Mouse (Mus musculus) limb, embryonic 13.5 days (tissue): ENCODE data around the gene Shisa4. TPM values are rescaled to one million over a fixed set of nuclear protein-coding genes. Genes with fewer than 3 reads are reported as not detected.

Source experiments
- ATAC-seq: fragments of 200-750 bp; cut with Nextera tagmentation; 2 replicates; pipeline ENCODE4 v1.8.0; 2017; ENCODE audit warnings: low read depth, moderate number of reproducible peaks, moderate TSS enrichment; ENCODE audit not compliant: low FRiP score
- H3K27ac ChIP-seq: fragments of 300-500 bp; sonication (generic); 2 replicates; pipeline ENCODE4 v1.5.1; 2015; ENCODE audit warnings: inconsistent platforms, mild to moderate bottlenecking, moderate library complexity
- H3K27me3 ChIP-seq: fragments of 300-500 bp; sonication (generic); 2 replicates; pipeline ENCODE4 v1.6.1; 2015; ENCODE audit warnings: mild to moderate bottlenecking, inconsistent platforms
- H3K36me3 ChIP-seq: fragments of 300-500 bp; sonication (generic); 2 replicates; pipeline ENCODE4 v1.6.1; 2015; ENCODE audit warnings: inconsistent platforms, mild to moderate bottlenecking, moderate library complexity
- H3K4me1 ChIP-seq: fragments of 300-500 bp; sonication (generic); 2 replicates; pipeline ENCODE4 v1.6.1; 2015; ENCODE audit warnings: inconsistent platforms
- H3K4me2 ChIP-seq: fragments of 300-500 bp; sonication (generic); replicated peaks from 2 replicates; pipeline ENCODE4 v1.6.1; 2015; ENCODE audit warnings: inconsistent platforms, mild to moderate bottlenecking, moderate library complexity
- H3K4me3 ChIP-seq: fragments of 300-500 bp; sonication (generic); 2 replicates; pipeline ENCODE4 v1.5.1; 2015; ENCODE audit warnings: moderate library complexity, mild to moderate bottlenecking, inconsistent platforms
- H3K9ac ChIP-seq: fragments of 300-500 bp; sonication (generic); 2 replicates; pipeline ENCODE4 v1.6.1; 2015; ENCODE audit warnings: mild to moderate bottlenecking, inconsistent platforms
- H3K9me3 ChIP-seq: fragments of 300-500 bp; sonication (generic); 2 replicates; pipeline ENCODE4 v1.6.1; 2016; ENCODE audit warnings: inconsistent platforms
- WGBS: fragments of 180-500 bp; shearing (Covaris S2); methylation state at CpG from one replicate; pipeline ENCODE4 v1.1.7; 2015; 5-methylcytosine and 5-hydroxymethylcytosine counted together
- polyA plus RNA-seq: library from polyadenylated mRNA; unstranded; fragments of >200 nt; fragmentation: Nextera tagmentation; extraction: Ambion mirVana; gene quantifications from 2 replicates; pipeline ENCODE4 v1.2.1, GENCODE M21; 2015

The Shisa4 gene
- polyA plus RNA-seq, 1 experiment from 2014 or later, result 39.4 TPM

DNA sequence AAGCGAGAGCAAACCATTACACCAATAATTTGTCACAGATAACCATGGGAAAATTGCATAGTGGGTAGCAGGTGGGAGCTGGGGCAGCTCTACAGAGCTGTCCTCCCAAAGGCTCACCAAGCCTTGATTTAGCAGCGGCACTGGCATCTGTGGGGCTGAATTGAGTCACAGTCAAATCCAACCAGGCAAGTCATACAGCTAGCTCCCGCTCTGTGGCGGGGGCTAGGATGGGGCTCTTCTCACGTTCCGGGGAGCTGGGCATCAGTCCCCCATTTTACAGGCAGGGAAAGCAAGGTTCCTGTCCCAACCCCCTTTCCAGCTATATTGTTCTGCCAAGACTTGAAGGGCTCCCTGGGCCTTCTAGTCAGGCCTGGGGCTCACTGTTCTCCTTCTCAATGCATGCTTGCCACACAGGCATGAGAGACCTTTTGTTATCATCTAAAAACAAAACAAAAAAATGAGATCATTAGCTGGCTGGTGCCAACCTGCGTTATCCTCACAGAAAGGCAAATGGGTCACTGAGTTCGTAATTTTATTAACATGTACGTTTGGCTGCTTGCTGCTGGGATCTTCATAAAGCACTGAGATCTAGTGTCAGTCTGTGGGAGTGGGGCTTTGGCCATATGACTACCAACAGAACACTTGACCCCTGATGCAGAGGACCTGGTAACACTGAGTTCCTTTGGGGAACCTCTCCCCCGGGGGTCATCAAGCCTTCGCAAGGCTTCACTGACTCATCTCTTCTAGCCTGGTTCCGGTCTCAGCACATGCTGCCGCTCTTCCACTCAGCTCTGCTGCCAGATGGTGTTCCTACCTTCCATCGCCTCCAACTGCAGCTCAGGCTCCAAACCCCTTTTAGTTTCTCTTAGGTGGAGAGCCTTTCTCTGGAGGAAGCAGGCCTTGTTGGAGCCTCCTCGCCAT, 5.3 kb upstream of the Shisa4 start:
- ATAC-seq, result no peak
- peaks cover 39% of the 10 kb centered on the region for H3K36me3 ChIP-seq
- H3K27ac ChIP-seq, result no peak overlapping the region
- no peak overlapping the region for H3K9ac ChIP-seq
- no peaks in the 10 kb centered on the region for H3K27me3 ChIP-seq
- no peak overlapping the region for H3K4me3 ChIP-seq
- no peaks in the 10 kb centered on the region for H3K9me3 ChIP-seq
- no peak overlapping the region for H3K4me2 ChIP-seq
- 75% methylated on average over 15 of the region's 15 CpGs for WGBS
- peaks cover 2% of the 10 kb centered on the region for H3K4me1 ChIP-seq

DNA sequence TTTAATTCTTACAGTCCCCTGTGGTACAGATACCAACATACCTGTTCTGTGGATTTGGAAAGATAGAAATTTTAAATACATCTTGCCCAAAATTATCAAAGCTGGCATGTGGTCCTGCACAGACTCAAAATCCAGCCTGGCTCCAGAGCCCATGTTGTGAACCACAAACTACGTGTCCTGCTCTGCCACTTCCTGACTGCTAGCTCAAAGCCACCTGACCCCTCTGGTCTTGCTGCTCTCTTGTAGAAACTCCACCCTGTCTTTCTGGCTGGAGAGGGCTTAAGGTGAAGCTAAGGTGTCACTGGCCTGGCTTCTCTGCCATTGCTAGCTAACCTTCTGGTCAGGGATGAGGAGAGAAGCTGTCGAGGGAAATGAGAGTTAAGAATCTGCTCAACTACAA, 4.0 kb upstream of the Shisa4 start:
- Histone ChIP-seq H3K4me1 (peaks cover 10% of the 10 kb centered on the region), H3K9me3 (no peaks in the 10 kb centered on the region), H3K4me3 (no peak overlapping the region), H3K27ac (no peak overlapping the region), H3K27me3 (no peaks in the 10 kb centered on the region), H3K4me2 (no peak overlapping the region), H3K36me3 (peaks cover 26% of the 10 kb centered on the region), H3K9ac (no peak overlapping the region)
- WGBS, result 46% methylated on average over 2 of the region's 2 CpGs
- ATAC-seq, result no peak

DNA sequence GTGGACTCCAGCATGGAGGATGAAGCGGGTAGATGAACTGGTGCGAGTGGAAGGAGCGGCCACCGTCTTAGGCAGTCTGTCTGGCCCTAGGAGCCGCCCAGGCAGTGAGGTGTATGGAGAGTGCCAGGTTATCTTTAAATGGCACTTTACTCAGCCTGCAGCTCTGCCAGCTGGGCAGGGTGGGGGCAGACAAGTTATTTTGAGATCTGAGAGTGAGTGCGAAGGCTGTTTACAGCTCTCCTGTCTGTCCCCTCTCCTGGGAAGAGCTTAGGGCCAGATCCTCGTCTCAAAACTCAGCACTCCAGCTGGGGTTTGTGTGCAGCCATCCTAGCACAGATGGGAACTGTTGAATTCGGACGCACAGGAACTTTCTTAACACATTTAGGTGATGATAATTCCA, 3.5 kb upstream of the Shisa4 start:
- ATAC-seq, result no peak
- Histone ChIP-seq H3K4me1 (peaks cover 13% of the 10 kb centered on the region), H3K36me3 (peaks cover 21% of the 10 kb centered on the region), H3K4me2 (no peak overlapping the region), H3K9ac (no peak overlapping the region), H3K9me3 (no peaks in the 10 kb centered on the region), H3K27me3 (no peaks in the 10 kb centered on the region), H3K27ac (no peak overlapping the region), H3K4me3 (no peak overlapping the region)
- 63% methylated on average over 9 of the region's 9 CpGs for WGBS

DNA sequence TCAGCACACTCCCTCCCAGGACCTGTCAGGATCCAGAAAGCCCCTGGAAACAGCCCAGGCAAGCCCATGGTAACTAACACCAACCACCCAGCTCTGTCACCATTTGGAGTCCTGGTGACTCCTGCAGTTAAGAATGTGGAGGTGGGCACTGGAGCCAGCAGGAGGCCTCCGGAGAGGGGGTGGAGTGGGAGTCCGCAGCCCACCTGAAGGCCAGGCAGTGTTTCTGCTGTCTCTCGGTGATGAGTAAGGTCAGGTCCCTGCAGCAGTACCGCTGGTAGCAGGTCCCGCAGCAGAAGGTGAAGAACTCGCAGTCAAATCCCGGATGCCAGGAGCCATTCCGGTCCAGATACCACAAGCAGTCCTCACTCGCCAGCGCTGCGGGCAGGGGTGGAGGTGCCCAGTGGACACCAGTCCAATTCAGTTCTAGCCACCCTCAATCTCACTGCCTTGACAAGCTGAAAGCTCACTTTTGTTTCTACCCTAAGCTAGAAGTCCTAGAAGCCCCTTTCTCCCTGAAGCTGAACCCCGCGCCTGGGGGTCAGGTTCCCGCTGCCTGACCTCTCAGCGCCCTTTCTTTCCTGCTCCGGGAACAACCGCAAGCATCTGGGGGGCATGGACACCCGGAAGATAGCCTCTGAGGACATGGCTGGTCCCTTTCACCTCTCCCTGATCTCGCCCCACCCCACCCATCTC, 716 bp downstream of the Shisa4 start:
- H3K4me3 ChIP-seq, result peak overlapping the region; percentile 73
- no peaks in the 10 kb centered on the region for H3K27me3 ChIP-seq
- WGBS, result 2% methylated on average over 19 of the region's 19 CpGs
- H3K4me2 ChIP-seq, result peak overlapping the region; percentile 92
- ATAC-seq, result no peak
- H3K27ac ChIP-seq, result peak overlapping the region; percentile 58; the same call in 1 of the 2 replicates
- H3K36me3 ChIP-seq, result no peaks in the 10 kb centered on the region
- H3K4me1 ChIP-seq, result peaks cover 34% of the 10 kb centered on the region
- H3K9me3 ChIP-seq, result no peaks in the 10 kb centered on the region
- peak overlapping the region; percentile 81 for H3K9ac ChIP-seq

DNA sequence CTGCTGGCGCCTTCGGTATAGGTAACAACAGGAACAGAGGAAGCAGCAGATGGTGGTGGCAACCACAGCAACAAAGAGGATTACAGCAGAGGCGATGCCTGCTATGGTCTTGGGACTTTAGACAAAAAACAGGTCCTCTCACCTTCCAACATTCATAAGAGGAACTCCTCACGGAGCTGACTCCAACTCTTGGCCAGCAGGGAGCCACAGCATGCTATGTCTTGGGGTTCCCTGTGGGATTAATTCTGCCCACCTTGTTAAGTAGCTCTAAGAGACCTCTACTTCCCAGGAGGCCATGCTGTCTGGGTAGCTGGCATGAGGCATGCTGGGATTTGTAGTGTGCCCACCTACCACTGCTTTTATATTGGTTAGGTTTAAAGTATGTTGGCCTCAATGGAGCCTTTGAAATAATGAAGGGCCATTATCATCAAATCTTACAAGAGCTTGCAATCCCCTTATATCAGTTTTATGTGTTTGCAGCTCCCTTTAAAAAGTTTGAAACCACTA, 1.8 kb downstream of the Shisa4 start:
- no peaks in the 10 kb centered on the region for H3K36me3 ChIP-seq
- peaks cover 40% of the 10 kb centered on the region for H3K4me1 ChIP-seq
- H3K4me2 ChIP-seq, result peak overlapping the region; percentile 25
- no peak overlapping the region; the same call in 1 of the 2 replicates for H3K4me3 ChIP-seq
- no peaks in the 10 kb centered on the region for H3K9me3 ChIP-seq
- no peak for ATAC-seq
- no peaks in the 10 kb centered on the region for H3K27me3 ChIP-seq
- 73% methylated on average over 4 of the region's 4 CpGs for WGBS
- no peak overlapping the region for H3K9ac ChIP-seq
- no peak overlapping the region for H3K27ac ChIP-seq

DNA sequence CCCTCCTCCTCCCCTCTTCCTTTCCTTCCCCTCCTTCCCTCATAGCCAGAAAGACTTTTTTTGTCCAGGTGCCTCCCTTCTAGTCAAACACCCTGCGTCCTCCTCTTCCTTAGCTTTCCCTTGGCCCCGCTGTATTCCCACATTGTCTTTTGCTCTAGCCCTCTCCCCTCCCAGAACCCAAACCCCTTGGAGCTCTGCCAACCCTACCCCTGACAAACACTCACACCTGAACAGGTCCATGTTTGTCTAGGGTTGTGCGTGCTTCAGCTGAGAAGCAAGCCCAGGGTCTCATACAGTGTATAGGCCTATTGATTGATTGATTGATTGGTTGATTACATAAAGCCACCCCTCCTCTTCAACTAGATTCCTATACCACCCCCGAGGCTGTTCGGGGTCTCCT, 5.6 kb downstream of the Shisa4 start:
- no peaks in the 10 kb centered on the region for H3K36me3 ChIP-seq
- H3K27ac ChIP-seq, result no peak overlapping the region
- no peaks in the 10 kb centered on the region for H3K9me3 ChIP-seq
- no peak for ATAC-seq
- H3K4me2 ChIP-seq, result no peak overlapping the region
- H3K9ac ChIP-seq, result no peak overlapping the region
- no peak overlapping the region for H3K4me3 ChIP-seq
- H3K4me1 ChIP-seq, result peaks cover 36% of the 10 kb centered on the region
- no peaks in the 10 kb centered on the region for H3K27me3 ChIP-seq
- 82% methylated on average over 5 of the region's 5 CpGs for WGBS

DNA sequence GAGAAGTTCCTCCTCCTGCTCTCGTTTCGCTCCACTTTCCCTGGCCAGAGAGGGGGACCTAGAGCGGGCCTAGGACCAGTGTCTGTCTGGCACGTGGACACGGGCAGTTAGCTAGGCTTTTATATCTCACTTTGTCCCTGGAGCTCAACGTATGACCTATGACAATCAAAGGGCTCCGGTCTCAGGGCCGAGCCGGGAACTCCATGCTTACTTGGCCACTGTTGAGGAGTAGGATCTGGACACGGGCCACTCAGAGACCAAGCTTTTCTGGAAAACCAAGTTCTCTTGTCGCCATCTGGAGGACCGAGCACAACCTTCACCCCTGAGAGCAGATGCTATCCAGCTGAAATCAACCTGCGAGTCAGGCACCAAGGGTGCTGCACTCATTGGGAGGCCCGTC, 6.1 kb downstream of the Shisa4 start:
- H3K27ac ChIP-seq, result no peak overlapping the region
- ATAC-seq, result no peak
- H3K9ac ChIP-seq, result peak overlapping the region; percentile 73

DNA sequence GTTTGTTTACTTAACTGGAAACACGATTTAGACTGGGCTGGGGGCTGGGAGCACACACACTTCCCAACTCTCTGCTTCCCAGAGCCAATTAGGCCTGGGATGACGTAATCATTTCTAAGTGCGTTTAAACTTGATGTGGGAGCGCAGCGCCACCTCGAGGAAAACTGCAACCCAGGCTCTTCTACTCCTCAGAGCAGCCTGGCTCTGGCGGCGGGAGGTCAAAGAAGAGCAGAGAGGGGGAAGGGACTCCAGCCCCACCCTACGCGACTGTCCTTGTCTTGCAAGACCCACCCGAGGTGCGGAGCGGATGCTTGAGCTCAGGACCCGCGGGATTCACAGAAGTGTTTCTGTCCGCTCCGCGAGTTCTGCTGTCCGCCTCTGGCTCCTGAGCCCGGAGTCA, 6.8 kb downstream of the Shisa4 start:
- Histone ChIP-seq H3K36me3 (no peaks in the 10 kb centered on the region), H3K9ac (peak overlapping the region; percentile 73), H3K27me3 (no peaks in the 10 kb centered on the region), H3K4me3 (peak overlapping the region; percentile 48), H3K4me2 (peak overlapping the region; percentile 91), H3K4me1 (peaks cover 26% of the 10 kb centered on the region), H3K27ac (no peak overlapping the region), H3K9me3 (no peaks in the 10 kb centered on the region)
- peak; percentile 52 for ATAC-seq
- 1% methylated on average over 20 of the region's 20 CpGs for WGBS

More for the DNA sequence above, 6.1 kb downstream of the Shisa4 start:
- Histone ChIP-seq H3K9me3 (no peaks in the 10 kb centered on the region), H3K27me3 (no peaks in the 10 kb centered on the region), H3K4me3 (peak overlapping the region; percentile 48), H3K36me3 (no peaks in the 10 kb centered on the region), H3K4me1 (peaks cover 32% of the 10 kb centered on the region), H3K4me2 (peak overlapping the region; percentile 91)
- WGBS, result 8% methylated on average over 14 of the region's 14 CpGs

DNA sequence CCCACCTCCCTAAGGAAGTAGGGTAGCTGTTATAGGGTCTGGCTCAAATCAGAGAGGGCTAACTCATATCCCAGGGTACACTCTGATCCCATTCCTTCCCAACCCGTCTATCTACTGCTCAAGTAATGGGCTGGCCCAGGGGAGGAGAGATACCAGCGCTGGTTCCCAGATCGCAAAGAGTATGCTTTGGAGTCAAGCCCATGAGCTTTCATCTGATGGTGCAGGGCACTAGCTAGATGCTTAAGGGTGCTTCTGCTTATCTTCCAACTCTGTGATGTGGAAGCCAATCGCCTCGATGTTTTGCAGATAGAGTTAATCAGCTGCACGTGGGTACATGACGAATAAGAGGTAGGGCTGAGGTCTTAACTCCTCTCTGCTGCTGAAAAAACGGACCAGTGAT, 7.4 kb downstream of the Shisa4 start:
- no peak for ATAC-seq
- Histone ChIP-seq H3K4me2 (peak overlapping the region; percentile 91; the same call in 1 of the 2 replicates), H3K9ac (no peak overlapping the region), H3K27ac (no peak overlapping the region), H3K9me3 (no peaks in the 10 kb centered on the region), H3K4me1 (peaks cover 20% of the 10 kb centered on the region), H3K4me3 (no peak overlapping the region), H3K36me3 (no peaks in the 10 kb centered on the region), H3K27me3 (no peaks in the 10 kb centered on the region)
- WGBS, result 67% methylated on average over 8 of the region's 8 CpGs

DNA sequence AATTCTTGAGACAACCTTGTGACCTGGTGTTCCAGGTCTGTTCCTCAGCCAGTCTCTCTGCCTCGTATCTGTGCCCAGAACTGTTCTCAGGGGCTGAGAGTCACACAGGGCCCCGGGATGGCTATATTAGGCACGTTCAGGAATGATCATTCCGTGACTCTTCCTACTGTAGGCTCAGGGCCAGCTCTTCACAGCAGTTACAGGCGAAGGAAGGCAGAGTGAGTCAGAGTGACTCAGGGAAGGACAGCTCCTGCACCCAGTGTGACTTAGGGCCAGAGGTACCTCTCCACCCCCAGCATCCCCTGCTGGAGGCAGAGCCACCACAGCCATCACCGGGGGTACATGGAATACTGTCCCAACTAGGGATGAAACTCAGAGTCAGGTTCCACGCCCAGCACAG, 8.0 kb downstream of the Shisa4 start:
- 82% methylated on average over 7 of the region's 7 CpGs for WGBS

DNA sequence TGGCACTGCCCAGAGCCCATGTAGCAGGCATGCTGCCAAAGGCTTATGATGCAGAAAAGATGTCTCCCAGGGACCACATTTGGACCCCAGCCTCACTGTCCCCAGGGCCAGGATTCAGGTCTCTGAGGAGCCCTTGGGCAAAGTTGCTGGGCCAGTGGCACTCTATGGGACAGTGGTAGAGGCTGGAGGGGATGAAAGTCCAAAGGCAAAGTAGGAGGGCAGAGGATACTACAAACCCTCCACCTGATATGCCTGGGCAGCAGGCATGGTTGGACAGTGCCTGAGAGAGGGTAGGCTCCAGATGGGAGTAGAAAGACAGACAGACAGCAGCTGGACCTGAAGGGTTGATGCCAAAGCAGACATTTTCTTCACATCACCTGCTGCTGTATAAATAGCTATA, 8.7 kb downstream of the Shisa4 start:
- H3K36me3 ChIP-seq, result no peaks in the 10 kb centered on the region
- no peaks in the 10 kb centered on the region for H3K27me3 ChIP-seq
- no peak overlapping the region for H3K9ac ChIP-seq
- H3K9me3 ChIP-seq, result peaks cover 4% of the 10 kb centered on the region; the same call in 1 of the 2 replicates
- peaks cover 12% of the 10 kb centered on the region for H3K4me1 ChIP-seq
- H3K27ac ChIP-seq, result no peak overlapping the region
- ATAC-seq, result no peak
- H3K4me3 ChIP-seq, result no peak overlapping the region
- no peak overlapping the region for H3K4me2 ChIP-seq

More for the DNA sequence above, 8.0 kb downstream of the Shisa4 start:
- no peak for ATAC-seq
- no peaks in the 10 kb centered on the region for H3K27me3 ChIP-seq
- no peak overlapping the region for H3K4me2 ChIP-seq
- no peak overlapping the region for H3K4me3 ChIP-seq
- peaks cover 2% of the 10 kb centered on the region; the same call in 1 of the 2 replicates for H3K9me3 ChIP-seq
- H3K27ac ChIP-seq, result no peak overlapping the region
- H3K4me1 ChIP-seq, result peaks cover 16% of the 10 kb centered on the region
- no peaks in the 10 kb centered on the region for H3K36me3 ChIP-seq
- no peak overlapping the region for H3K9ac ChIP-seq

DNA sequence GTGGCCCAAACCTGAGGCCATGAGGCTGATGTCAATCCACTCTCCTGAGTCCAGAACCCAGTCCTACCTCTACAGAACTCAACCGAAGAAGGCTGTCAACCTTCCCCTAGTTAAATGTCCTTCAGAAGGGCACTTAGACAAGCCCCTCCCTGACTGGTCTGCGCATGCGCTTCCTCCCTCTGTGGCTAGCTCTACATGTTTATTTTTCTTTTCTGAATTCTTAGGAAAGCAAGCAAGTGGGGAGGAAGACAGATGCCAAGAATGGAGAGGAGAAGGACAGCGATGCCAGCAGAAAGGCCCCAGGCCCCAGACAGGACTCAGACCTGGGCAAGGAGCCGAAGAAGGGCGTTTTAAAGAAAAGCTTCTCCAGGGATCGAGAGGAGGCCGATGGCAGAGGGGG, 11.6 kb downstream of the Shisa4 start:
- no peak overlapping the region for H3K27ac ChIP-seq
- no peak for ATAC-seq
- no peaks in the 10 kb centered on the region for H3K27me3 ChIP-seq
- H3K9ac ChIP-seq, result no peak overlapping the region
- WGBS, result 89% methylated on average over 8 of the region's 8 CpGs
- H3K9me3 ChIP-seq, result peaks cover 4% of the 10 kb centered on the region; the same call in 1 of the 2 replicates
- no peaks in the 10 kb centered on the region for H3K36me3 ChIP-seq
- H3K4me2 ChIP-seq, result no peak overlapping the region
- H3K4me3 ChIP-seq, result no peak overlapping the region
- peaks cover 3% of the 10 kb centered on the region; the same call in 1 of the 2 replicates for H3K4me1 ChIP-seq
